Mouse (Mus musculus) kidney, embryonic 15.5 days (tissue): ENCODE measurements around the gene Nfat5. TPM values are rescaled to one million over a fixed set of nuclear protein-coding genes. Genes with fewer than 3 reads are reported as not detected.
A peak's percentile ranks its signal among the peaks of the same experiment; 100 is the strongest.

Experiments used
- ATAC-seq: fragments of 200-750 bp; cut with Nextera tagmentation; replicated peaks from 2 replicates; pipeline ENCODE4 v1.8.0; 2017; ENCODE audit warnings: moderate TSS enrichment; ENCODE audit not compliant: low FRiP score
- H3K27ac ChIP-seq: fragments of 300-500 bp; sonication (generic); 2 replicates; pipeline ENCODE4 v1.5.1; 2015; ENCODE audit warnings: mild to moderate bottlenecking, inconsistent platforms
- H3K27me3 ChIP-seq: fragments of 300-500 bp; sonication (generic); 2 replicates; pipeline ENCODE4 v1.6.1; 2015; ENCODE audit warnings: inconsistent platforms
- H3K36me3 ChIP-seq: fragments of 300-500 bp; sonication (generic); 2 replicates; pipeline ENCODE4 v1.6.1; 2015; ENCODE audit warnings: inconsistent platforms
- H3K4me1 ChIP-seq: fragments of 300-500 bp; sonication (generic); 2 replicates; pipeline ENCODE4 v1.6.1; 2015; ENCODE audit warnings: inconsistent platforms
- H3K4me2 ChIP-seq: fragments of 300-500 bp; sonication (generic); 2 replicates; pipeline ENCODE4 v1.6.1; 2015; ENCODE audit warnings: moderate library complexity, mild to moderate bottlenecking, inconsistent platforms
- H3K4me3 ChIP-seq: fragments of 300-500 bp; sonication (generic); replicated peaks from 2 replicates; pipeline ENCODE4 v1.5.1; 2015; ENCODE audit warnings: mild to moderate bottlenecking, inconsistent platforms
- H3K9ac ChIP-seq: fragments of 300-500 bp; sonication (generic); 2 replicates; pipeline ENCODE4 v1.6.1; 2015; ENCODE audit warnings: mild to moderate bottlenecking, inconsistent platforms
- H3K9me3 ChIP-seq: fragments of 300-500 bp; sonication (generic); replicated peaks from 2 replicates; pipeline ENCODE4 v1.6.1; 2016; ENCODE audit warnings: inconsistent platforms
- WGBS: fragments of 180-500 bp; shearing (Covaris S2); methylation state at CpG from one replicate; pipeline ENCODE4 v1.1.7; 2015; ENCODE audit warnings: mixed read lengths; 5-methylcytosine and 5-hydroxymethylcytosine counted together
- polyA plus RNA-seq: library from polyadenylated mRNA; unstranded; fragments of >200 nt; fragmentation: Nextera tagmentation; extraction: Ambion mirVana; gene quantifications from 2 replicates; pipeline ENCODE4 v1.2.1, GENCODE M21; 2015

Gene Nfat5
- polyA plus RNA-seq, 1 experiment from 2014 or later, result 29.3 TPM

DNA sequence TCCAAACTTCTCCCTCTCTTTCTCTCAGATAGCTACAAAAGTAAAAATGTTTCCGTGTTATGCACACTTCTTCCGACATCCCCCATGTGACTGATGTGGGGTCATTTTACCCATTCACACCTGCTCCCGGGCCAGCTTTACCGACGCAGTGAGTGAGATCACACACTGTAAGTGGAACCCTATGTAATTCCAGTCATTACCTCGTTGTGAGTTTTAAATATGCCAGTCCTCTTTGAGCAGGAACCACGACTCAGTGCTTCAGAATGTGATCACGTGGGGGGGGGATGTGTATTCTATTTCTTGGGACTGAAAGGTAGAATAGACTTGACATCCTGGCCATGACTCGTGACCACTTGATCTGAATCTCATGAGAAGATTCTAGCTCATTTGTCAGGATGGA is 24.8 kb upstream of the Nfat5 start:
- Histone ChIP-seq H3K9me3 (no peaks in the 10 kb centered on the region), H3K9ac (no peak overlapping the region), H3K4me2 (no peak overlapping the region), H3K27me3 (no peaks in the 10 kb centered on the region), H3K4me3 (no peak overlapping the region), H3K27ac (0 out of 2 replicates have a peak overlapping the region, but pooled peaks have one; percentile 41), H3K36me3 (no peaks in the 10 kb centered on the region), H3K4me1 (peaks cover 25% of the 10 kb centered on the region)
- 36% methylated on average over 9 of the region's 9 CpGs for WGBS
- no peak for ATAC-seq

- Histone ChIP-seq H3K4me3 (no peak overlapping the region), H3K9ac (no peak overlapping the region), H3K36me3 (no peaks in the 10 kb centered on the region), H3K27me3 (no peaks in the 10 kb centered on the region), H3K4me2 (no peak overlapping the region), H3K27ac (no peak overlapping the region), H3K4me1 (peaks cover 25% of the 10 kb centered on the region), H3K9me3 (no peaks in the 10 kb centered on the region)
- ATAC-seq, result no peak
These were observed 24.1 kb upstream of the Nfat5 start for GRCm38 (mm10) chr8:107269191-107269590.

GRCm38 (mm10) chr8:107269617-107270139 is 23.6 kb upstream of the Nfat5 start:
- Histone ChIP-seq H3K4me3 (no peak overlapping the region), H3K27me3 (no peaks in the 10 kb centered on the region), H3K9me3 (no peaks in the 10 kb centered on the region), H3K36me3 (no peaks in the 10 kb centered on the region), H3K4me1 (peaks cover 25% of the 10 kb centered on the region), H3K9ac (no peak overlapping the region), H3K4me2 (no peak overlapping the region), H3K27ac (no peak overlapping the region)
- 58% methylated on average over 3 of the region's 3 CpGs for WGBS
- ATAC-seq, result no peak

- 69% methylated on average over 4 of the region's 4 CpGs for WGBS
- no peak for ATAC-seq
These were observed 23.0 kb upstream of the Nfat5 start for GRCm38 (mm10) chr8:107270287-107270686.

DNA sequence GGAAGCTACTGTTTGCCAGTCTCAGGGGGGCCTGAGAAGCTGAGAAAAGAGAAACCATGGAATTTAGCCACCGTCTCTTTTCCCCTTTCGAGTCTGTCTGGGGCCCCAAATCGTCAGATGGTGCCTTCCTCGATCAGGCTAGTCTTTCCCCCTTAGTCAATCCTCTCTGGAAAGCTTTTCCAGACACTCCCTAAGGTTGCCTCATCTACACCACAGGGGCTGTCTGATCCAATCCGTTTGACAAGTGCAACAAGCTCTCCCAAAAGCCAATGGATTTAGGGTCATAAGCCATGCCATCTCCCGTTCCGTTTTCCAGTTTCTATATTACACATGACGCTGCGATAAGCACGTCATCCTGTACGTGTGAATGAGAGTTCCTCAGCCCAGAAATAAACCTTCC is 22.5 kb upstream of the Nfat5 start:
- WGBS, result 76% methylated on average over 11 of the region's 11 CpGs
- Histone ChIP-seq H3K4me3 (no peak overlapping the region), H3K27ac (no peak overlapping the region), H3K4me1 (peaks cover 20% of the 10 kb centered on the region), H3K27me3 (no peaks in the 10 kb centered on the region), H3K36me3 (no peaks in the 10 kb centered on the region), H3K9me3 (no peaks in the 10 kb centered on the region), H3K4me2 (no peak overlapping the region), H3K9ac (no peak overlapping the region)
- no peak for ATAC-seq

More at GRCm38 (mm10) chr8:107270287-107270686, 23.0 kb upstream of the Nfat5 start:
- Histone ChIP-seq H3K9me3 (no peaks in the 10 kb centered on the region), H3K36me3 (no peaks in the 10 kb centered on the region), H3K4me3 (no peak overlapping the region), H3K27ac (no peak overlapping the region), H3K4me1 (peaks cover 24% of the 10 kb centered on the region), H3K27me3 (no peaks in the 10 kb centered on the region), H3K4me2 (no peak overlapping the region), H3K9ac (no peak overlapping the region)

- WGBS, result 18% methylated on average over 5 of the region's 5 CpGs
- Histone ChIP-seq H3K4me3 (no peak overlapping the region), H3K4me1 (peaks cover 17% of the 10 kb centered on the region), H3K27ac (0 out of 2 replicates have a peak overlapping the region, but pooled peaks have one; percentile 8), H3K9ac (no peak overlapping the region), H3K27me3 (no peaks in the 10 kb centered on the region), H3K9me3 (no peaks in the 10 kb centered on the region), H3K4me2 (no peak overlapping the region), H3K36me3 (no peaks in the 10 kb centered on the region)
- 0 out of 2 replicates have a peak, but pooled peaks have one; percentile 29 for ATAC-seq
These were observed 15.9 kb upstream of the Nfat5 start for GRCm38 (mm10) chr8:107277323-107277883.

DNA sequence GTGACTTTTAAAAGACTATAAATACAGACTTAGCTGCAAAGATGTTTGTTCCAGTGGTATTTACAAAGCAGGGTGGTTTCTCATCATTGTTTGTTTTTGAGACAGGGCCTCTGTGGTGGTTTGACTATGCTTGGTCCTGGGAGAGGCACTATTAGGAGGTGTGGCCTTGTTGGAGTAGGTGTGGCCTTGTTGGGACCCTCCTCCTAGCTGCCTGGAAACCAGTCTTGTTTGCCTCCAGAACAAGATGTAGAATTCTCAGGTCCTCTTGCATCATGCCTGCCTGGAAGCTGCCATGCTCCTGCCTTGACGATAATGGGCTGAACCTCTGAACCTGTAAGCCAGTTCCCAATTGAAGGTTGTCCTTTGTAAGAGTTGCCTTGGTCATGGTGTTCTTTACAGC is 14.7 kb upstream of the Nfat5 start:
- peaks cover 17% of the 10 kb centered on the region for H3K4me1 ChIP-seq
- H3K9ac ChIP-seq, result no peak overlapping the region
- no peak for ATAC-seq
- H3K4me3 ChIP-seq, result no peak overlapping the region
- H3K27ac ChIP-seq, result no peak overlapping the region
- no peaks in the 10 kb centered on the region for H3K36me3 ChIP-seq
- 79% methylated on average over 1 of the region's 1 CpGs for WGBS
- no peak overlapping the region for H3K4me2 ChIP-seq
- no peaks in the 10 kb centered on the region for H3K27me3 ChIP-seq
- no peaks in the 10 kb centered on the region for H3K9me3 ChIP-seq

DNA sequence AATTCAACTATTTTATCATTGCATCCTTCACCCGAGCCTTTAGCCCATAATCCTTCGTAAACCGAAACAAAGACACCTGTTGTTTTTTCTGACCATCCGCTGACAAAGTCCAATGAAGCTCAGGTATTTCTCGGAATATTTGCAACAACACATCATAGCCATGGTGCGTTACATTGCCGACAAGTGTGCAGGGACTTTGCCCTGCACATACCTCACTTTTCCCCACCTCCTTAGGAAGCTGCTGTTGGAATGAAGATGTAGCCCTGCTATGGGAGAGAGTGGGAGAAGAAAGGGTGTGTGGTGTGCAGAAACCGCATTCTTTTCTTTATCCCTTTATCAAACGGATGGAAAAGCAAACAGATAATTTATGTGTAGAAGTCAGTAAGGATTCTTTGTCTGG is 6.6 kb upstream of the Nfat5 start:
- Histone ChIP-seq H3K27ac (no peak overlapping the region), H3K9me3 (no peaks in the 10 kb centered on the region), H3K4me1 (peaks cover 4% of the 10 kb centered on the region), H3K36me3 (no peaks in the 10 kb centered on the region), H3K27me3 (no peaks in the 10 kb centered on the region), H3K4me3 (no peak overlapping the region), H3K9ac (no peak overlapping the region), H3K4me2 (no peak overlapping the region)
- WGBS, result 66% methylated on average over 9 of the region's 9 CpGs
- no peak for ATAC-seq

DNA sequence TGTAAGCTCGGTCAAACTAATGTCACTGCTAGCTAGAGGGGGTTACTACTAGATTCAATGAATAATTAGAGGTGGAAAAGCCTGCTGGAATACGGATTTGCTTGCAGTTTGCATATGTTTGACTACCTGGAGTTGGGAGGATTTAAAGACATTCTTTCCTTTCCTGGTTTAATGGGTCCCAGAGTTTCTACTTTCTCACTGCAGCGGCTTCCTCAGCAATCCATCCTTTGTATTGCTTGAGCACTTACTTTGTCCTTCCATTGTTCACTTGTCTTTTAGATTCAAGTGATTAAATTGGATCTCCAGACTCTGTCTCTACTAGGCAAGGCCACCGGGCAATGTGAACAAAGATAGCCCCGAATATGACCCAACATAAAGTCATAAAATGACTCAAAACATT is 5.7 kb upstream of the Nfat5 start:
- H3K36me3 ChIP-seq, result no peaks in the 10 kb centered on the region
- WGBS, result 73% methylated on average over 5 of the region's 5 CpGs
- H3K4me3 ChIP-seq, result no peak overlapping the region
- no peak overlapping the region for H3K27ac ChIP-seq
- no peak for ATAC-seq
- no peak overlapping the region for H3K4me2 ChIP-seq
- no peak overlapping the region for H3K9ac ChIP-seq
- H3K9me3 ChIP-seq, result no peaks in the 10 kb centered on the region
- peaks cover 9% of the 10 kb centered on the region for H3K4me1 ChIP-seq
- H3K27me3 ChIP-seq, result no peaks in the 10 kb centered on the region

DNA sequence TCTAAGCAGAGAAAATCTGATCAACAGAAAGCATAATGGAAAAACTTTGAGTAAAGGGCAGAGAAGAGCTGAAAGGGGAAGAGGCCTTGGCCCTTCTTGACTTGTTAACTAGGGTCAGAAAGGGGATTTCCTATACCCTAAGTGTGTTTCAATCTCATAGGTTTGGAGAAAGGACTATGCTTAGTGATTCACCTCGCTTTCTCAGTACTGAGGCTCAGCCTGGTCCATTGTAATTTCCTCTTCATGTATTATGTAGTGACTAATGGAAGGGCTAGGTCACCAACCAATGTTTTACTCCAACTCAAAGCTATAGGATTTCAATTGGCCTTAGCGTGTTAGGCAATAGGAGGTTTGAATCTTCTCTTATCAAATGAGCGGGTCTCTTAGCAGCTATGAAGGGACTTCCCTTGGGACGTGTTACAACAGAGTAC is 2.1 kb upstream of the Nfat5 start:
- WGBS, result 76% methylated on average over 4 of the region's 4 CpGs
- no peak for ATAC-seq
- H3K27me3 ChIP-seq, result no peaks in the 10 kb centered on the region
- H3K9me3 ChIP-seq, result no peaks in the 10 kb centered on the region
- no peak overlapping the region for H3K4me3 ChIP-seq
- no peak overlapping the region for H3K9ac ChIP-seq
- H3K36me3 ChIP-seq, result no peaks in the 10 kb centered on the region
- no peak overlapping the region for H3K27ac ChIP-seq
- H3K4me2 ChIP-seq, result no peak overlapping the region
- peaks cover 20% of the 10 kb centered on the region for H3K4me1 ChIP-seq

DNA sequence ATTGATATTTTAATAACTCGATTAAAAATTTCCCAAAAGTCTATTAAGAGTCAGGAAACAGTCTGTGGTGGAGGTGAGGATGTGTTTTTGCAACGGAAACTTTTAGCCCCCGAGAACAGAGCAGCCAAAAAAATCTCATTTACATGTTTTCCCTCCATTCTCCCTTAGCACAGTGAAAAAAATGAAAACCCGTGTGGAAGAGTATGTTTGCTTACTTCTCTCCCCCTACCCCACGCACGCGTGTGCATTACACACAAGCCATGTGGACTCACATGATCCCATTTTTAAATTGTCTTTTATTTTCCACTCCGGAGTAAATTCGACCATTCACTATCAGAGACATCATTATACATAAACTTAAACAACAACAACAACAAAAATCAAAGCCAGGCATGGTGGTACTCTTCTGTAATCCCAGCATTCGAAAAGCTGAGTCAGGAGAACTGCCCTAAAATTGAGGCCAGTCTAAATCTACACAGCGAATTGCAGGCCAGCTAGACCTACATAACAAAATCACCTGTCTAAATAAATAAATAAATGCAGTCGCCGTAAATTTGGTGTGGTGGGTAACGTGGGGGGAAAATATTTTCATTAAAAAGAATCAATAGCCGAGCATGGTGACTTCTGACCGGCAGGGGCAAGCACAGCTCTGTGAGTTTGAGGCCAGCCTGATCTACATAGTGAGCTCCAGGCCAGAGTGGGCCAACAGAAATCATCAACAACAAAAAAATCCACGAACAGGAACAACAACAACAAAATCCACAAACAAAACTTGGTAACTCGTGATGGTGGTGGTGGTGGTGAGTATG is 947 bp upstream of the Nfat5 start:
- Histone ChIP-seq H3K4me1 (peaks cover 16% of the 10 kb centered on the region), H3K27me3 (no peaks in the 10 kb centered on the region), H3K27ac (peak overlapping the region; percentile 99), H3K9me3 (no peaks in the 10 kb centered on the region), H3K36me3 (0 out of 2 replicates have a peak, but pooled peaks cover 5% of the 10 kb centered on the region), H3K4me2 (peak overlapping the region; percentile 61), H3K9ac (peak overlapping the region; percentile 97), H3K4me3 (peak overlapping the region; percentile 99)
- ATAC-seq, result peak; percentile 27
- 53% methylated on average over 18 of the region's 18 CpGs for WGBS
